Comparison of ENCODE assay signal across 9 mouse cellular contexts in the genomic region with DNA sequence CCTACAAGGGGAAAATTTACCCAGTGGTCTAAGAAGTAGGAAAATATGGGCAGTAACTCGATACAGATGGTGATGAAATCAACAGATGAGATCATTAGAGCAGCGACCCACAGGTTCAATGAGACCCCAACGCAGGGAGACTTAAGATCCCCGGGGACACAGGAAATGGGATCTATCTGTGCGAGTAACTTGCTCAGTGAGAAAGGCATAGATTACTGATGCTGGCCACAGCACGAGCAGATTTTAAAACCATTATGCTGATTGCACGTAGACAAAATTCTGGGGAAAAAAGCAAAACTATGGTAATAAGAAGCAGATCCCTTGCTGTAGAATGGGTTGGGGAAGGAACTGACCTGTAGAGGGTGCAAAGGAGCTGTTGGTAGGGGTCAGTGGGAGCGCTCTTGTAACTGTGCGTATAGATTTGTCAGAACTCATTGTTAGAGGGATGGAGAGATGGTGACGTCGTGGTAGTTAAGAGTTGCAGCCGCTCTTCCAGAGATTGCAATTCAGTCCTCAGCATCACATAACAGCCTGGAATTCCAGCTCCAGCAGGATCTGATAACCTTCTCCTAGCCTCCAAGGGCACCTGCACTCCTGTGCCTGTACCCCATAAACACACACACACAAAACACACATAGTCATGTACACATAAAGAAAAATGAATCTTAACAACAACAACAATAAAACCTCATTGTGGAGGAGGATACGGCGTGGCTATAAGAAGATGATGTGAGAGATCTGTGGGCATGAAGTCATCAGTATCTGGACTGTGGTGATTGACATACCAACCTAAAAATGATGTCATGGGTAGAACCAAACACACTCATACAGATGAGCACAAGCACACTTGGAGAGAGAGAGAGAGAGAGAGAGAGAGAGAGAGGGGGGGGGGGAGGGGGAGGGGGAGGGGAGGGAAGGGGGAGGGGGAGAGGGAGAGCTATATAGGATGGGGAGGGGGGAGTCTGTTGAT.
DNase-seq lines count a peak whose midpoint lies in the region; ATAC-seq and TF ChIP-seq lines count a peak whose summit lies in the region.
"Had no signal": no experiment of that assay in that cellular context is flagged by ENCODE, and none has a peak within 500 bp of the region (broad histone marks: within the 10 kb centered on the region; RNA-seq: fewer than 3 reads in every experiment).

No protein-coding gene starts in this region.

- H3K9ac ChIP-seq in embryonic facial prominence, embryonic 12.5 days: no peak overlapping the region
- H3K9ac ChIP-seq in intestine, embryonic 15.5 days: no peak overlapping the region
- H3K9ac ChIP-seq in neural tube, embryonic 15.5 days (replicated peaks): no peak overlapping the region

- no peak overlapping the region for H3K27ac ChIP-seq in spleen, adult 2 months (ENCODE audit: insufficient read depth, low read length)
- H3K27ac ChIP-seq in embryonic facial prominence, embryonic 12.5 days: peak overlapping the region; percentile 92
- peak overlapping the region; percentile 4; the same call in 1 of the 2 replicates for H3K27ac ChIP-seq in intestine, embryonic 15.5 days
- no peak overlapping the region for H3K27ac ChIP-seq in neural tube, embryonic 15.5 days (replicated peaks)

- ATAC-seq in embryonic facial prominence, embryonic 12.5 days (ENCODE audit: insufficient number of reproducible peaks, insufficient read depth, low FRiP score, low TSS enrichment): peak; percentile 66; the same call in 1 of the 2 replicates
- peak; percentile 79 for ATAC-seq in intestine, embryonic 15.5 days
- peak; percentile 37; the same call in 1 of the 2 replicates for ATAC-seq in neural tube, embryonic 15.5 days (ENCODE audit: low FRiP score)

- TF ChIP-seq CTCF in spleen, adult 2 months (IDR thresholded peaks at IDR 0.05; ENCODE audit: extremely low read depth, insufficient read depth, insufficient read length, insufficient replicate concordance): peak; percentile 14; the same call in 1 of the 2 replicates

- no peaks in the 10 kb centered on the region for H3K9me3 ChIP-seq in embryonic facial prominence, embryonic 12.5 days
- H3K9me3 ChIP-seq in intestine, embryonic 15.5 days: no peaks in the 10 kb centered on the region
- no peaks in the 10 kb centered on the region for H3K9me3 ChIP-seq in neural tube, embryonic 15.5 days (replicated peaks)

- WGBS in spleen, adult 2 months: 59% methylated on average over 14 of the region's 14 CpGs
- WGBS in embryonic facial prominence, embryonic 12.5 days: 14% methylated on average over 14 of the region's 14 CpGs
- WGBS in intestine, embryonic 15.5 days: 21% methylated on average over 14 of the region's 14 CpGs
- 36% methylated on average over 14 of the region's 14 CpGs for WGBS in neural tube, embryonic 15.5 days

- no peaks in the 10 kb centered on the region for H3K27me3 ChIP-seq in spleen, adult 2 months (ENCODE audit: control insufficient read depth, insufficient read depth, low read length)
- no peaks in the 10 kb centered on the region for H3K27me3 ChIP-seq in embryonic facial prominence, embryonic 12.5 days
- H3K27me3 ChIP-seq in intestine, embryonic 15.5 days (replicated peaks): no peaks in the 10 kb centered on the region
- H3K27me3 ChIP-seq in neural tube, embryonic 15.5 days (replicated peaks): no peaks in the 10 kb centered on the region

- DNase-seq in spleen, adult 2 months (ENCODE audit: low read depth in 1 of 2, low spot score in 2 of 2): no peak
- DNase-seq in spleen, adult 12 weeks (ENCODE audit: low spot score): no peak
- no peak for DNase-seq in gastrocnemius, postnatal 10 days
- no peak for DNase-seq in thymus, adult 18-20 months
- no peak for DNase-seq in adrenal gland, postnatal 4 days (ENCODE audit: low spot score in 2 of 2)

- no peak for TF ChIP-seq POLR2A in spleen, adult 2 months (IDR thresholded peaks at IDR 0.05; ENCODE audit: low read depth, low read length)

- no peak overlapping the region for H3K4me3 ChIP-seq in spleen, adult 2 months (ENCODE audit: extremely low read depth, insufficient read depth, insufficient read length)
- H3K4me3 ChIP-seq in embryonic facial prominence, embryonic 12.5 days: no peak overlapping the region
- H3K4me3 ChIP-seq in intestine, embryonic 15.5 days (replicated peaks): no peak overlapping the region
- H3K4me3 ChIP-seq in neural tube, embryonic 15.5 days (replicated peaks): no peak overlapping the region
- H3K4me3 ChIP-seq: erythroblast, embryonic 14.5 days had no signal

- no peaks in the 10 kb centered on the region for H3K36me3 ChIP-seq in spleen, adult 2 months (ENCODE audit: control insufficient read depth, insufficient read depth, low read length)
- no peaks in the 10 kb centered on the region for H3K36me3 ChIP-seq in embryonic facial prominence, embryonic 12.5 days
- no peaks in the 10 kb centered on the region for H3K36me3 ChIP-seq in intestine, embryonic 15.5 days
- no peaks in the 10 kb centered on the region for H3K36me3 ChIP-seq in neural tube, embryonic 15.5 days

- H3K4me2 ChIP-seq in embryonic facial prominence, embryonic 12.5 days (replicated peaks): peak overlapping the region; percentile 25; the same call in 1 of the 2 replicates
- H3K4me2 ChIP-seq in intestine, embryonic 15.5 days (replicated peaks): no peak overlapping the region
- H3K4me2 ChIP-seq in neural tube, embryonic 15.5 days: no peak overlapping the region

- no peaks in the 10 kb centered on the region for H3K4me1 ChIP-seq in spleen, adult 2 months (ENCODE audit: control insufficient read depth, insufficient read depth, insufficient read length)
- H3K4me1 ChIP-seq in embryonic facial prominence, embryonic 12.5 days: peaks cover 28% of the 10 kb centered on the region
- H3K4me1 ChIP-seq in intestine, embryonic 15.5 days (replicated peaks): peaks cover 5% of the 10 kb centered on the region; the same call in 1 of the 2 replicates
- peaks cover 34% of the 10 kb centered on the region for H3K4me1 ChIP-seq in neural tube, embryonic 15.5 days

Comparison
In these comparisons a context has a peak if more than half of its experiments do, and no peak if none do; other contexts are left out.
1. H3K27ac ChIP-seq: peak in embryonic facial prominence, embryonic 12.5 days (single experiment) and intestine, embryonic 15.5 days (single experiment); none in spleen, adult 2 months (single experiment) and neural tube, embryonic 15.5 days (single experiment).
2. Peak in every context shown above with its lines, with median percentiles within 50 percentile points of each other: ATAC-seq.